Mouse (Mus musculus) small intestine, adult 2 months (tissue): Measurements from ENCODE around the gene Tmprss3. TPM values are rescaled to one million over a fixed set of nuclear protein-coding genes. Genes with fewer than 3 reads are reported as not detected.

Source experiments
- H3K27ac ChIP-seq: fragments of 200-500 bp; 2 replicates; pipeline ENCODE4 v1.5.1; 2012; ENCODE audit warnings: low read depth, low read length, control low read depth, inconsistent platforms; ENCODE audit not compliant: insufficient read depth
- H3K27me3 ChIP-seq: fragments of 200-500 bp; 2 replicates; pipeline ENCODE4 v1.6.1; 2012; ENCODE audit warnings: mild to moderate bottlenecking, moderate library complexity, low read length, inconsistent platforms; ENCODE audit not compliant: control insufficient read depth, insufficient read depth
- H3K36me3 ChIP-seq: fragments of 200-500 bp; 2 replicates; pipeline ENCODE4 v1.6.1; 2012; ENCODE audit warnings: mild to moderate bottlenecking, low read length, control low read depth, inconsistent platforms; ENCODE audit not compliant: control insufficient read depth, insufficient read depth
- H3K4me1 ChIP-seq: fragments of 200-500 bp; 2 replicates; pipeline ENCODE4 v1.6.1; 2012; ENCODE audit warnings: low read length, inconsistent platforms, mixed read lengths; ENCODE audit not compliant: control insufficient read depth, insufficient read depth, insufficient read length
- H3K4me3 ChIP-seq: fragments of 200-500 bp; 2 replicates; pipeline ENCODE4 v1.5.1; 2012; ENCODE audit warnings: low read depth, mild to moderate bottlenecking, control low read depth, inconsistent platforms, low read length, moderate library complexity
- CTCF ChIP-seq: fragments of 200-500 bp; IDR thresholded peaks from 2 replicates; pipeline ENCODE4 v1.5.1; 2012; ENCODE audit warnings: low read depth, mild to moderate bottlenecking, control low read depth, inconsistent platforms, low read length, moderate library complexity, mixed read lengths; ENCODE audit not compliant: insufficient replicate concordance, insufficient read length; ENCODE audit errors: extremely low read depth
- POLR2A ChIP-seq: fragments of 200-500 bp; IDR thresholded peaks from 2 replicates; pipeline ENCODE4 v1.6.1; 2012; ENCODE audit warnings: low read depth, mild to moderate bottlenecking, control low read depth, inconsistent platforms, low read length, moderate library complexity
- WGBS: fragments of 180-500 bp; shearing (Covaris S2); methylation state at CpG from one replicate; pipeline ENCODE4 v1.1.7; 2018; 5-methylcytosine and 5-hydroxymethylcytosine counted together
- polyA plus RNA-seq: library from polyadenylated mRNA; depleted of rRNA; stranded (reverse); fragments of >200 nt; gene quantifications from 2 replicates; pipeline ENCODE4 v1.2.3, GENCODE M21; 2012

The Tmprss3 gene
- polyA plus RNA-seq, 1 experiment: not detected

GRCm38 (mm10) chr17:31232251-31233010, 33.7 kb upstream of the Tmprss3 start:
- H3K36me3 ChIP-seq: no peaks in the 10 kb centered on the region
- no peaks in the 10 kb centered on the region for H3K27me3 ChIP-seq
- no peak overlapping the region for H3K4me3 ChIP-seq
- H3K27ac ChIP-seq: no peak overlapping the region
- WGBS: 68% methylated on average over 8 of the region's 8 CpGs
- TF ChIP-seq CTCF (no peak), POLR2A (no peak)
- H3K4me1 ChIP-seq: no peaks in the 10 kb centered on the region

DNA sequence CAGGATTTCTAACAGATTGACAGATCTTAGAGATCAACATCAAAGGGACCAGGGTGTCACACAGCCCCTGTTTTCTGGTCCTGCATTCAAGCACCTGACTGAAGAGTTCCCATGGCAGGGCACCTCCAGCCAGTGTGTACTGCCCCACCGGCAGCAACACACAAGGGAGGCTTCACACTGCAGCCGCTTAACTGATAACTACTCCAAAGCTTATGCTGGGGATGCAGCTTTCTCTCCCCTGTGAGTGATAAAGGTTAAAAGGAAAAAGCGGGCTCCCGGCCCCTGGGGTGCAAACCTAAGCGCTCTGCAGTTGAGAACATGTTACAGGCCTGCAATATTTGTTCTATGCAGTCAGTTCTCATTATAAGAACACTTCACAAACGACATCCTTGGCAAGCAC, 33.0 kb upstream of the Tmprss3 start:
- H3K36me3 ChIP-seq: no peaks in the 10 kb centered on the region
- TF ChIP-seq CTCF (no peak), POLR2A (no peak)
- no peaks in the 10 kb centered on the region for H3K4me1 ChIP-seq
- no peak overlapping the region for H3K27ac ChIP-seq
- H3K27me3 ChIP-seq: no peaks in the 10 kb centered on the region
- H3K4me3 ChIP-seq: no peak overlapping the region
- WGBS: 72% methylated on average over 6 of the region's 6 CpGs

- H3K4me1 ChIP-seq: peaks cover 4% of the 10 kb centered on the region
- no peaks in the 10 kb centered on the region for H3K27me3 ChIP-seq
- no peak overlapping the region for H3K27ac ChIP-seq
- no peak for TF ChIP-seq CTCF
- TF ChIP-seq POLR2A: no peak
- 63% methylated on average over 7 of the region's 7 CpGs for WGBS
- H3K4me3 ChIP-seq: no peak overlapping the region
- no peaks in the 10 kb centered on the region for H3K36me3 ChIP-seq
Measured at GRCm38 (mm10) chr17:31226931-31227330, 28.2 kb upstream of the Tmprss3 start.

DNA sequence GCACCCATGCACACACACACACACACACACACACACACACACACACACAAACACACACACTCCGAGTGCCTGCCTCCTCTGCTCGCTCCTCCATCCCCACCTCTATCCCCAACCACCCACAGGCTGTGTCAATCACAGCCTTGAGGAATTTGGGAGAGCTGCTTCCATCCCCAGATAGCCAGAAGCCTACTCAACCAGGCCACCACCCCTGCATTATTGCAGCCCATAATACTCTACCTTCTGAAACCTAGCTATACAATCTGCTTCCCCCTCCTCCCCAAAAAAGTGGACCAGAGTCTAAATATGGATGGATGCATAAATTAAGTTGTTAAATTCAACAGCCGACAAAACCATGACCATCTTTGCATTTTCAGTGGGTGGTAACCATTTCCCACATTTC, 27.6 kb upstream of the Tmprss3 start:
- Histone ChIP-seq H3K4me1 (peaks cover 4% of the 10 kb centered on the region), H3K27ac (no peak overlapping the region), H3K36me3 (no peaks in the 10 kb centered on the region), H3K27me3 (no peaks in the 10 kb centered on the region), H3K4me3 (no peak overlapping the region)
- TF ChIP-seq POLR2A: no peak
- no peak for TF ChIP-seq CTCF
- WGBS: 75% methylated on average over 3 of the region's 3 CpGs

GRCm38 (mm10) chr17:31224591-31224990, 25.8 kb upstream of the Tmprss3 start:
- 71% methylated on average over 8 of the region's 8 CpGs for WGBS
- no peak for TF ChIP-seq CTCF
- TF ChIP-seq POLR2A: no peak
- H3K36me3 ChIP-seq: no peaks in the 10 kb centered on the region
- H3K27me3 ChIP-seq: no peaks in the 10 kb centered on the region
- no peak overlapping the region for H3K27ac ChIP-seq
- no peak overlapping the region for H3K4me3 ChIP-seq
- peaks cover 4% of the 10 kb centered on the region for H3K4me1 ChIP-seq

GRCm38 (mm10) chr17:31223835-31224234, 25.1 kb upstream of the Tmprss3 start:
- WGBS: 48% methylated on average over 7 of the region's 7 CpGs
- H3K4me3 ChIP-seq: no peak overlapping the region
- TF ChIP-seq POLR2A (no peak), CTCF (no peak)
- peaks cover 4% of the 10 kb centered on the region for H3K4me1 ChIP-seq
- no peaks in the 10 kb centered on the region for H3K27me3 ChIP-seq
- no peaks in the 10 kb centered on the region for H3K36me3 ChIP-seq
- no peak overlapping the region for H3K27ac ChIP-seq

GRCm38 (mm10) chr17:31222810-31223310, 24.1 kb upstream of the Tmprss3 start:
- H3K27ac ChIP-seq: no peak overlapping the region
- TF ChIP-seq POLR2A: no peak
- no peak for TF ChIP-seq CTCF

More at GRCm38 (mm10) chr17:31222810-31223310, 24.1 kb upstream of the Tmprss3 start:
- Histone ChIP-seq H3K27me3 (no peaks in the 10 kb centered on the region), H3K36me3 (no peaks in the 10 kb centered on the region), H3K4me3 (no peak overlapping the region), H3K4me1 (peaks cover 4% of the 10 kb centered on the region)
- WGBS: 58% methylated on average over 4 of the region's 4 CpGs
